Mouse (Mus musculus): Measurements from ENCODE around the gene Bend5. TPM values are rescaled to one million over a fixed set of nuclear protein-coding genes. Genes with fewer than 3 reads are reported as not detected.

Bend5 gene
- polyA plus RNA-seq (2014; fragmentation: Nextera tagmentation; extraction: Ambion mirVana) = 86.3 and 88.8 TPM in 2 replicates

DNA sequence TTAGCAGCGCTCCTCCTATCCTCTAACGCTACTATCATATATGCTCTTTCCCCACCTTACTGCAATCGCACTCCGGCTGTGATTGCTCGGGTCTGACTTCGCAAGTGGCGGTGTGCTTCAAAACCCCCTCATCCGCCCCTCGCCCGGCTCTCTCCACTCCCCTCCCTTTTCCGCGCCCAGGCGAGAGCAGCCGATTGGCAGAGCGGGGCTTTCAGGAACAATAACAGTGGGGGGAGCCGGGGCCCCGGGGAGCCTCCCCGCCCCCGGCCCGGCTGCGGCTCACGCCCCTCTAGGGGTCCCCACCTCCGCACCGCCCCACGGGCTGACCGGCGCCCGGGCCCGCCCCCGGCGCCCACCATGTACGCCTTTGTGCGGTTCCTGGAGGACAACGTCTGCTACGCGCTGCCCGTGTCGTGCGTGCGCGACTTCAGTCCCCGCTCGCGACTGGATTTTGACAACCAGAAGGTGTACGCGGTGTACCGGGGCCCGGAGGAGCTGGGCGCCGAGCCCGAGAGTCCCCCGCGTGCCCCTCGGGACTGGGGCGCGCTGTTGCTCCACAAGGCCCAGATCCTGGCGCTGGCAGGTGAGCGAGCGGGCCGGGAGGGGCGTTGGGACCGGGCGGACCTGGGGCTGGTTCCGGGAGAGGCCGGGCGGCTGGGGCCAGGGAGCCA, at the start of gene Bend5:
Gene Bend5, plus strand, starts transcription at position 189 of the 671 bp plus-strand sequence.
- Histone ChIP-seq H3K36me3 (ENCODE audit: control insufficient read depth, insufficient read depth, low read length) (peaks cover 17% of the 10 kb centered on the region), H3K4me2 (ENCODE audit: low read length) (peak within 1 kb of the TSS; percentile 82), H3K9me3 (ENCODE audit: control insufficient read depth, low read length) (no peaks in the 10 kb centered on the region), H3K4me3 (replicated peaks; ENCODE audit: low read depth, low read length) (peak within 1 kb of the TSS; percentile 97), H3K27ac (replicated peaks; ENCODE audit: low read depth, low read length) (peak within 1 kb of the TSS; percentile 95), H3K4me1 (ENCODE audit: control insufficient read depth, insufficient read depth, low read length) (peaks cover 37% of the 10 kb centered on the region), H3K9ac (replicated peaks; ENCODE audit: low read length) (peak within 1 kb of the TSS; percentile 99), H3K27me3 (ENCODE audit: control insufficient read depth, insufficient read depth, low read length) (no peaks in the 10 kb centered on the region)
- ATAC-seq (ENCODE audit: low FRiP score, low TSS enrichment) = peak; percentile 97
- peak; percentile 94 for DNase-seq
- WGBS = 1% methylated on average over 66 of the region's 66 CpGs

- H3K9me3 ChIP-seq (ENCODE audit: control insufficient read depth, low read length) = no peaks in the 10 kb centered on the region
- H3K36me3 ChIP-seq (ENCODE audit: control insufficient read depth, insufficient read depth, low read length) = no peaks in the 10 kb centered on the region
- H3K4me3 ChIP-seq (replicated peaks; ENCODE audit: low read depth, low read length) = no peak overlapping the region
- H3K4me2 ChIP-seq (ENCODE audit: low read length) = no peak overlapping the region
- H3K27ac ChIP-seq (replicated peaks; ENCODE audit: low read depth, low read length) = no peak overlapping the region
- no peaks in the 10 kb centered on the region for H3K27me3 ChIP-seq (ENCODE audit: control insufficient read depth, insufficient read depth, low read length)
- H3K4me1 ChIP-seq (ENCODE audit: control insufficient read depth, insufficient read depth, low read length) = no peaks in the 10 kb centered on the region
- WGBS = 62% methylated on average over 2 of the region's 2 CpGs
- ATAC-seq (ENCODE audit: low FRiP score, low TSS enrichment) (no peak), DNase-seq (no peak)
- H3K9ac ChIP-seq (replicated peaks; ENCODE audit: low read length) = no peak overlapping the region
Observed at GRCm38 (mm10) chr4:111367771-111368170, 47.0 kb upstream of the Bend5 start.

DNA sequence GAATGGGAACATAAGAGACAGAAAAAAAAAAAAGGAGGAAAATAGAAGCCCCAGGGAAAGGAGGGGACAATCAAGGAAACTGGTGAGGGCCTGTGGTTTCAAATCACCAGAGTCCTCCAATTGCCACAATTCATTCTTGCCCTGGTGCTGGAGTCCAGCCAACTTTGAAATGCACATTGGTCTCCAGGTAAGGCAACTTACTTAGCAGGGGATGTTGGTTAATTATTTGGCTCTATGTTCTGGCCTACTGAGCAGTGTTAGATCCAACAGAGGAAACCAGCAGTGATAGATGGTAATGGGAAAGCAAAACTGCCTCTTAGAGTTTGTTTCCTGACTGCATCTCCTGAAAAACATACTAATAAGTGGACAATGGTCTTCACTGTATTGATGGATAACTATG, 37.6 kb upstream of the Bend5 start:
- Histone ChIP-seq H3K9me3 (ENCODE audit: control insufficient read depth, low read length) (no peaks in the 10 kb centered on the region), H3K27me3 (ENCODE audit: control insufficient read depth, insufficient read depth, low read length) (no peaks in the 10 kb centered on the region), H3K9ac (replicated peaks; ENCODE audit: low read length) (no peak overlapping the region), H3K4me3 (replicated peaks; ENCODE audit: low read depth, low read length) (no peak overlapping the region), H3K4me2 (ENCODE audit: low read length) (no peak overlapping the region), H3K36me3 (ENCODE audit: control insufficient read depth, insufficient read depth, low read length) (no peaks in the 10 kb centered on the region), H3K27ac (replicated peaks; ENCODE audit: low read depth, low read length) (no peak overlapping the region), H3K4me1 (ENCODE audit: control insufficient read depth, insufficient read depth, low read length) (no peaks in the 10 kb centered on the region)
- no peak for DNase-seq
- no peak for ATAC-seq (ENCODE audit: low FRiP score, low TSS enrichment)

GRCm38 (mm10) chr4:111378071-111378470, 36.7 kb upstream of the Bend5 start:
- Histone ChIP-seq H3K9me3 (ENCODE audit: control insufficient read depth, low read length) (no peaks in the 10 kb centered on the region), H3K4me1 (ENCODE audit: control insufficient read depth, insufficient read depth, low read length) (no peaks in the 10 kb centered on the region), H3K4me2 (ENCODE audit: low read length) (no peak overlapping the region), H3K27ac (replicated peaks; ENCODE audit: low read depth, low read length) (no peak overlapping the region), H3K36me3 (ENCODE audit: control insufficient read depth, insufficient read depth, low read length) (no peaks in the 10 kb centered on the region), H3K9ac (replicated peaks; ENCODE audit: low read length) (no peak overlapping the region), H3K4me3 (replicated peaks; ENCODE audit: low read depth, low read length) (no peak overlapping the region), H3K27me3 (ENCODE audit: control insufficient read depth, insufficient read depth, low read length) (no peaks in the 10 kb centered on the region)
- DNase-seq (no peak), ATAC-seq (ENCODE audit: low FRiP score, low TSS enrichment) (no peak)
- 95% methylated on average over 3 of the region's 3 CpGs for WGBS

GRCm38 (mm10) chr4:111383101-111383500, 31.7 kb upstream of the Bend5 start:
- DNase-seq = no peak
- Histone ChIP-seq H3K4me1 (ENCODE audit: control insufficient read depth, insufficient read depth, low read length) (no peaks in the 10 kb centered on the region), H3K27me3 (ENCODE audit: control insufficient read depth, insufficient read depth, low read length) (no peaks in the 10 kb centered on the region), H3K36me3 (ENCODE audit: control insufficient read depth, insufficient read depth, low read length) (no peaks in the 10 kb centered on the region), H3K4me2 (ENCODE audit: low read length) (no peak overlapping the region), H3K4me3 (replicated peaks; ENCODE audit: low read depth, low read length) (no peak overlapping the region), H3K27ac (replicated peaks; ENCODE audit: low read depth, low read length) (no peak overlapping the region), H3K9ac (replicated peaks; ENCODE audit: low read length) (no peak overlapping the region), H3K9me3 (ENCODE audit: control insufficient read depth, low read length) (no peaks in the 10 kb centered on the region)
- 82% methylated on average over 2 of the region's 2 CpGs for WGBS
- ATAC-seq (ENCODE audit: low FRiP score, low TSS enrichment) = no peak

DNA sequence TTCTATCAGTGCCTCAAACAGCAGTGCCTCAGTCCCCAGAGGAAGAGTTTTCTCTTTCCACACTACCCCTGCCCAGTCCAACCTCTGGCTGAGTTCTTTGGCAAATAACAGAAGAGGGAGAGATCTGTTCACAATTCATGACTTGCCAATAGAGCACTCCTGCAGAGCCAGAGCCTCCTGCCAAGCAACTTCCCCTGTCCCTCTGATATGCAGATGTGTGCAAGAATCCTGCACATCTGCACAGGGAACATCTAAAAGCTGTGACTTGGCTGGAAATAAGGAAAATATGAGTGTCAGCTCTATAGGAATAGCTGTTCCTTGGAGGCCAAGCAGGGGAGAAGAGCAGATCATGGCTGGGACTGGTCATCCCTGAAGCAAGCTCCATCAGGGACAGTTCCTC, 24.1 kb upstream of the Bend5 start:
- Histone ChIP-seq H3K27ac (replicated peaks; ENCODE audit: low read depth, low read length) (no peak overlapping the region), H3K4me3 (replicated peaks; ENCODE audit: low read depth, low read length) (no peak overlapping the region), H3K4me1 (ENCODE audit: control insufficient read depth, insufficient read depth, low read length) (no peaks in the 10 kb centered on the region), H3K36me3 (ENCODE audit: control insufficient read depth, insufficient read depth, low read length) (no peaks in the 10 kb centered on the region), H3K9me3 (ENCODE audit: control insufficient read depth, low read length) (no peaks in the 10 kb centered on the region), H3K9ac (replicated peaks; ENCODE audit: low read length) (no peak overlapping the region), H3K27me3 (ENCODE audit: control insufficient read depth, insufficient read depth, low read length) (no peaks in the 10 kb centered on the region), H3K4me2 (ENCODE audit: low read length) (no peak overlapping the region)
- DNase-seq (no peak), ATAC-seq (ENCODE audit: low FRiP score, low TSS enrichment) (no peak)

- no peaks in the 10 kb centered on the region for H3K36me3 ChIP-seq (ENCODE audit: control insufficient read depth, insufficient read depth, low read length)
- no peaks in the 10 kb centered on the region for H3K27me3 ChIP-seq (ENCODE audit: control insufficient read depth, insufficient read depth, low read length)
- no peaks in the 10 kb centered on the region for H3K4me1 ChIP-seq (ENCODE audit: control insufficient read depth, insufficient read depth, low read length)
- no peak overlapping the region for H3K27ac ChIP-seq (replicated peaks; ENCODE audit: low read depth, low read length)
- no peak overlapping the region for H3K4me3 ChIP-seq (replicated peaks; ENCODE audit: low read depth, low read length)
- no peak overlapping the region for H3K4me2 ChIP-seq (ENCODE audit: low read length)
- H3K9me3 ChIP-seq (ENCODE audit: control insufficient read depth, low read length) = no peaks in the 10 kb centered on the region
- ATAC-seq (ENCODE audit: low FRiP score, low TSS enrichment) (no peak), DNase-seq (no peak)
- H3K9ac ChIP-seq (replicated peaks; ENCODE audit: low read length) = no peak overlapping the region
Observed at GRCm38 (mm10) chr4:111399784-111400183, 15.0 kb upstream of the Bend5 start.

DNA sequence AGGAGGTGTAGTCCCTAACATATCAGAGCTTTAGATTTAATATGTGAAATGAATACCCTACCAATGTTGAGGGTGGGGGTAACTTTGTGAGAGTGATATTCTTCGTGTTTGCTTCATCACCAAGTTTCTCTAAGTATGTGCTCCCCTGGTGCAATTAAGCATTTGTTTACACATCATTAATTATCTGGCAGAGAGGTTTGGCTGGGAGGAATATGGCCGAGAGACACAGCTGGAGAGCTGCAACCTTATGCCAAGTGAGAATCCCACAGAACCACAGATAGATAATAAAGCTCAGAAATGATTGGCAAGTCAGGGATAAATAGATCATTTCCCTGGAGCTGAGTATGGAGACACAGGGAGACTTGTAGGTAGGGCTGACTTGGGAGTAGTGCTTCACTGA, 14.1 kb upstream of the Bend5 start:
- Histone ChIP-seq H3K36me3 (ENCODE audit: control insufficient read depth, insufficient read depth, low read length) (no peaks in the 10 kb centered on the region), H3K4me3 (replicated peaks; ENCODE audit: low read depth, low read length) (no peak overlapping the region), H3K4me2 (ENCODE audit: low read length) (no peak overlapping the region), H3K9ac (replicated peaks; ENCODE audit: low read length) (no peak overlapping the region), H3K27ac (replicated peaks; ENCODE audit: low read depth, low read length) (no peak overlapping the region), H3K27me3 (ENCODE audit: control insufficient read depth, insufficient read depth, low read length) (no peaks in the 10 kb centered on the region), H3K4me1 (ENCODE audit: control insufficient read depth, insufficient read depth, low read length) (no peaks in the 10 kb centered on the region), H3K9me3 (ENCODE audit: control insufficient read depth, low read length) (no peaks in the 10 kb centered on the region)
- ATAC-seq (ENCODE audit: low FRiP score, low TSS enrichment) (no peak), DNase-seq (peak; percentile 21)
- 64% methylated on average over 2 of the region's 2 CpGs for WGBS

GRCm38 (mm10) chr4:111403243-111403642, 11.6 kb upstream of the Bend5 start:
- Histone ChIP-seq H3K9ac (replicated peaks; ENCODE audit: low read length) (no peak overlapping the region), H3K36me3 (ENCODE audit: control insufficient read depth, insufficient read depth, low read length) (no peaks in the 10 kb centered on the region), H3K27ac (replicated peaks; ENCODE audit: low read depth, low read length) (no peak overlapping the region), H3K9me3 (ENCODE audit: control insufficient read depth, low read length) (no peaks in the 10 kb centered on the region), H3K4me3 (replicated peaks; ENCODE audit: low read depth, low read length) (no peak overlapping the region), H3K4me1 (ENCODE audit: control insufficient read depth, insufficient read depth, low read length) (no peaks in the 10 kb centered on the region), H3K4me2 (ENCODE audit: low read length) (no peak overlapping the region), H3K27me3 (ENCODE audit: control insufficient read depth, insufficient read depth, low read length) (no peaks in the 10 kb centered on the region)
- DNase-seq (no peak), ATAC-seq (ENCODE audit: low FRiP score, low TSS enrichment) (no peak)
- WGBS = 64% methylated on average over 1 of the region's 1 CpGs

Data from midbrain, embryonic 14.5 days (tissue).